Mouse (Mus musculus) erythroblast, embryonic 14.5 days (primary cell): ENCODE measurements around the gene Iqschfp. TPM values are rescaled to one million over a fixed set of nuclear protein-coding genes. Genes with fewer than 3 reads are reported as not detected.

ENCODE experiments used
- H3K27me3 ChIP-seq: 2 replicates; pipeline ENCODE4 v1.6.1; 2012; ENCODE audit warnings: inconsistent platforms; ENCODE audit not compliant: control insufficient read depth
- H3K36me3 ChIP-seq: 2 replicates; pipeline ENCODE4 v1.6.1; 2012; ENCODE audit warnings: mild to moderate bottlenecking, inconsistent platforms; ENCODE audit not compliant: control insufficient read depth
- H3K4me1 ChIP-seq: 2 replicates; pipeline ENCODE4 v1.6.1; 2012; ENCODE audit warnings: inconsistent platforms; ENCODE audit not compliant: control insufficient read depth
- H3K4me3 ChIP-seq: replicated peaks from 2 replicates; pipeline ENCODE3; 2012; ENCODE audit warnings: moderate library complexity, mild to moderate bottlenecking, inconsistent platforms
- H3K9me3 ChIP-seq: 2 replicates; pipeline ENCODE4 v1.6.1; 2012; ENCODE audit warnings: low read length, inconsistent platforms, mixed read lengths; ENCODE audit not compliant: control insufficient read depth
- GATA1 ChIP-seq: IDR thresholded peaks from 2 replicates; pipeline ENCODE4 v1.6.1; 2012; ENCODE audit warnings: low read length, inconsistent platforms, mixed read lengths
- TAL1 ChIP-seq: IDR thresholded peaks from 3 replicates; pipeline ENCODE4 v1.6.1; 2012; ENCODE audit warnings: low read length, inconsistent platforms, mixed read lengths
- polyA plus RNA-seq: library from polyadenylated mRNA; stranded (reverse); fragments of >175 nt; gene quantifications from 2 replicates; pipeline ENCODE4 v1.2.3, GENCODE M21; 2012

Iqschfp gene
- polyA plus RNA-seq, 1 experiment, result not detected

GRCm38 (mm10) chr3:68138833-68139627, 247.0 kb downstream of the Iqschfp start:
- TF ChIP-seq GATA1, result no peak
- no peak for TF ChIP-seq TAL1
- no peaks in the 10 kb centered on the region for H3K36me3 ChIP-seq

GRCm38 (mm10) chr3:68150688-68151087, 258.7 kb downstream of the Iqschfp start:
- Histone ChIP-seq H3K4me3 (no peak overlapping the region), H3K36me3 (no peaks in the 10 kb centered on the region), H3K4me1 (no peaks in the 10 kb centered on the region), H3K27me3 (no peaks in the 10 kb centered on the region), H3K9me3 (no peaks in the 10 kb centered on the region)
- TF ChIP-seq GATA1 (no peak), TAL1 (no peak)

More at GRCm38 (mm10) chr3:68138833-68139627, 247.0 kb downstream of the Iqschfp start:
- no peaks in the 10 kb centered on the region for H3K27me3 ChIP-seq
- no peak overlapping the region for H3K4me3 ChIP-seq
- H3K4me1 ChIP-seq, result no peaks in the 10 kb centered on the region
- no peaks in the 10 kb centered on the region for H3K9me3 ChIP-seq

GRCm38 (mm10) chr3:68160175-68160574, 268.1 kb downstream of the Iqschfp start:
- Histone ChIP-seq H3K27me3 (no peaks in the 10 kb centered on the region), H3K9me3 (no peaks in the 10 kb centered on the region), H3K36me3 (no peaks in the 10 kb centered on the region), H3K4me3 (no peak overlapping the region), H3K4me1 (no peaks in the 10 kb centered on the region)
- TF ChIP-seq TAL1, result no peak
- no peak for TF ChIP-seq GATA1

GRCm38 (mm10) chr3:68160760-68161159, 268.7 kb downstream of the Iqschfp start:
- TF ChIP-seq GATA1 (no peak), TAL1 (no peak)
- Histone ChIP-seq H3K27me3 (no peaks in the 10 kb centered on the region), H3K4me3 (no peak overlapping the region), H3K36me3 (no peaks in the 10 kb centered on the region), H3K9me3 (no peaks in the 10 kb centered on the region), H3K4me1 (no peaks in the 10 kb centered on the region)

GRCm38 (mm10) chr3:68178248-68178647, 286.2 kb downstream of the Iqschfp start:
- Histone ChIP-seq H3K36me3 (no peaks in the 10 kb centered on the region), H3K27me3 (no peaks in the 10 kb centered on the region), H3K9me3 (no peaks in the 10 kb centered on the region), H3K4me1 (no peaks in the 10 kb centered on the region), H3K4me3 (no peak overlapping the region)
- TF ChIP-seq TAL1 (no peak), GATA1 (no peak)

- no peaks in the 10 kb centered on the region for H3K9me3 ChIP-seq
- TF ChIP-seq TAL1 (no peak), GATA1 (no peak)
- H3K27me3 ChIP-seq, result no peaks in the 10 kb centered on the region
- no peaks in the 10 kb centered on the region for H3K36me3 ChIP-seq
- no peak overlapping the region for H3K4me3 ChIP-seq
- H3K4me1 ChIP-seq, result no peaks in the 10 kb centered on the region
Measured at GRCm38 (mm10) chr3:68187471-68187870, 295.4 kb downstream of the Iqschfp start.

- no peaks in the 10 kb centered on the region for H3K9me3 ChIP-seq
- H3K36me3 ChIP-seq, result no peaks in the 10 kb centered on the region
- no peaks in the 10 kb centered on the region for H3K27me3 ChIP-seq
- no peak overlapping the region for H3K4me3 ChIP-seq
- no peak for TF ChIP-seq GATA1
- no peak for TF ChIP-seq TAL1
- no peaks in the 10 kb centered on the region for H3K4me1 ChIP-seq
Measured at GRCm38 (mm10) chr3:68189100-68189499, 297.1 kb downstream of the Iqschfp start.

- Histone ChIP-seq H3K27me3 (no peaks in the 10 kb centered on the region), H3K4me3 (no peak overlapping the region), H3K9me3 (no peaks in the 10 kb centered on the region), H3K4me1 (no peaks in the 10 kb centered on the region), H3K36me3 (no peaks in the 10 kb centered on the region)
- TF ChIP-seq GATA1, result no peak
- TF ChIP-seq TAL1, result no peak
Measured at GRCm38 (mm10) chr3:68196933-68197332, 304.9 kb downstream of the Iqschfp start.

GRCm38 (mm10) chr3:68201214-68201613, 309.2 kb downstream of the Iqschfp start:
- Histone ChIP-seq H3K4me3 (no peak overlapping the region), H3K27me3 (no peaks in the 10 kb centered on the region), H3K36me3 (no peaks in the 10 kb centered on the region), H3K4me1 (no peaks in the 10 kb centered on the region), H3K9me3 (no peaks in the 10 kb centered on the region)
- no peak for TF ChIP-seq GATA1
- TF ChIP-seq TAL1, result no peak
